Mouse (Mus musculus): ENCODE measurements around the gene Bsn.

- TF ChIP-seq CTCF (IDR thresholded peaks at IDR 0.05; ENCODE audit: extremely low read depth, insufficient read depth, low read length) (no peak), POLR2A (IDR thresholded peaks at IDR 0.05; ENCODE audit: extremely low read depth, insufficient read depth, low read length) (no peak)
Measured at GRCm38 (mm10) chr9:108094998-108095411, 95.2 kb downstream of the Bsn start.

Measured in cortical plate, adult 2 months (tissue).